Mouse (Mus musculus) activated CD4-positive, CD25-positive, alpha-beta regulatory T cell, adult 4 months (primary cell): ENCODE measurements around the gene Txlna. TPM values are rescaled to one million over a fixed set of nuclear protein-coding genes. Genes with fewer than 3 reads are reported as not detected.

ENCODE experiments used
- ATAC-seq: one replicate; pipeline ENCODE4 v1.8.0; 2017
- polyA plus RNA-seq, 2 experiments: library from polyadenylated mRNA; unstranded; fragments of 100-300 nt; shearing (Covaris generic); gene quantifications; one replicate each; pipeline ENCODE4 v1.2.1; 2017

The Txlna gene
- 10 to 100 TPM; 21.0 to 33.3 TPM for polyA plus RNA-seq

GRCm38 (mm10) chr4:129640638-129641467, at the start of gene Txlna:
Gene Txlna (minus strand): TSS chr4:129641065.
- ATAC-seq, result peak; percentile 87

GRCm38 (mm10) chr4:129684531-129684930, 43.7 kb upstream of the Txlna start:
- no peak for ATAC-seq

- no peak for ATAC-seq
Measured at GRCm38 (mm10) chr4:129683901-129684493, 43.1 kb upstream of the Txlna start.

GRCm38 (mm10) chr4:129681837-129682236, 41.0 kb upstream of the Txlna start:
- no peak for ATAC-seq

GRCm38 (mm10) chr4:129672878-129673449, 32.1 kb upstream of the Txlna start:
- ATAC-seq, result no peak

- ATAC-seq, result peak; percentile 78
Measured at GRCm38 (mm10) chr4:129672083-129672877, 31.4 kb upstream of the Txlna start, which contains the start of gene Kpna6. Gene Kpna6 (minus strand): TSS chr4:129672767.

GRCm38 (mm10) chr4:129671491-129672082, 30.7 kb upstream of the Txlna start:
- peak; percentile 37 for ATAC-seq

- ATAC-seq, result no peak
Measured at GRCm38 (mm10) chr4:129662255-129662813, 21.5 kb upstream of the Txlna start.

GRCm38 (mm10) chr4:129661584-129661983, 20.7 kb upstream of the Txlna start:
- no peak for ATAC-seq

- ATAC-seq, result no peak
Measured at GRCm38 (mm10) chr4:129654770-129655169, 13.9 kb upstream of the Txlna start.

GRCm38 (mm10) chr4:129650359-129650758, 9.5 kb upstream of the Txlna start:
- ATAC-seq, result no peak

- ATAC-seq, result no peak
Measured at GRCm38 (mm10) chr4:129648656-129649055, 7.8 kb upstream of the Txlna start.

- no peak for ATAC-seq
Measured at GRCm38 (mm10) chr4:129645204-129645603, 4.3 kb upstream of the Txlna start.

- no peak for ATAC-seq
Measured at GRCm38 (mm10) chr4:129641756-129642155, 891 bp upstream of the Txlna start.

GRCm38 (mm10) chr4:129640101-129640637, 696 bp downstream of the Txlna start:
- ATAC-seq, result no peak

GRCm38 (mm10) chr4:129639221-129639620, 1.6 kb downstream of the Txlna start:
- ATAC-seq, result no peak

GRCm38 (mm10) chr4:129633852-129634251, 7.0 kb downstream of the Txlna start:
- ATAC-seq, result no peak

GRCm38 (mm10) chr4:129631867-129632266, 9.0 kb downstream of the Txlna start:
- no peak for ATAC-seq

- no peak for ATAC-seq
Measured at GRCm38 (mm10) chr4:129630944-129631343, 9.9 kb downstream of the Txlna start.

- ATAC-seq, result no peak
Measured at GRCm38 (mm10) chr4:129626035-129626434, 14.8 kb downstream of the Txlna start.

- no peak for ATAC-seq
Measured at GRCm38 (mm10) chr4:129625496-129625895, 15.4 kb downstream of the Txlna start.

- ATAC-seq, result no peak
Measured at GRCm38 (mm10) chr4:129625029-129625370, 15.9 kb downstream of the Txlna start.
